Comparison of ENCODE assay signal across 9 mouse cellular contexts in the genomic region with DNA sequence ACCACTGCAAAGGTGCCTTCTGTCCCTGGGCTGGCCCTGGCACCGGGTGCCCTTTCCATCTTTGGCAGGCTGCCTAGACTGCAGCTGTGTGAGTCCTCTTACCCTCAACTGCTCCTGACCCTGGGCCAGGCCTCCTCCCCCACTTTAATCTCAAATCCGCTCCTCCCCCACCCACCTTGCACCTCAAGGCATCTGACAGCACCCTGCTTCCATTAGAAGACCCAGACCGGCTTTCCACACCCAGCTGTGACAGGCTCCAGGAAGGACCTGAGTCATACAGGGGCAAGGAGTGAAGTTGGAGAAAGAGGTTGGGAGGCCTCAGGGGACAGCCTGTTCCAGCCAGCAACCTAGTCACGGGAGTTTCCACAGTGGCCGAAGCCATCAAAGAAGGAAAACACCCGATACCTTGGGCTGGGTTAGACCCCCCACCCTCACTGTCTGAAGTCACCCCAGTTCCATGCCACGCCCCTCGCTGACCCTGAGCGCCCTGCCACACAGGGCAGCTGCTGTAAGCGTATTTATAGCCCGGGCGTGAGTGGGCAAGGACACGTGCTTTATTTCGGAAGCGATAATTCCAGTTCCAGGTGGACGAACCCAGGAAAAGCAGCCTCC. TPM values are rescaled to one million over a fixed set of nuclear protein-coding genes. Genes with fewer than 3 reads are reported as not detected.
DNase-seq lines count a peak whose midpoint lies in the region; ATAC-seq and TF ChIP-seq lines count a peak whose summit lies in the region.
"Had no signal": no experiment of that assay in that cellular context is flagged by ENCODE, and none has a peak within 500 bp of the region (broad histone marks: within the 10 kb centered on the region; RNA-seq: fewer than 3 reads in every experiment).

No protein-coding gene starts in this region.

- H3K9me3 ChIP-seq in embryonic facial prominence, embryonic 15.5 days (replicated peaks): no peaks in the 10 kb centered on the region
- H3K9me3 ChIP-seq in embryonic facial prominence, embryonic 10.5 days: no peaks in the 10 kb centered on the region
- H3K9me3 ChIP-seq: embryonic facial prominence, embryonic 12.5 days had no signal

- no peak overlapping the region for H3K4me3 ChIP-seq in embryonic facial prominence, embryonic 15.5 days (replicated peaks)
- H3K4me3 ChIP-seq in embryonic facial prominence, embryonic 10.5 days: no peak overlapping the region
- no peak overlapping the region for H3K4me3 ChIP-seq in myocyte
- H3K4me3 ChIP-seq in cerebellum, adult 2 months (replicated peaks; ENCODE audit: insufficient read depth, low read depth, low read length): no peak overlapping the region
- H3K4me3 ChIP-seq: embryonic facial prominence, embryonic 12.5 days had no signal

- peak; percentile 44; the same call in 1 of the 2 replicates for ATAC-seq in embryonic facial prominence, embryonic 15.5 days (ENCODE audit: insufficient number of reproducible peaks, low FRiP score, low TSS enrichment, low read depth)
- ATAC-seq in erythroid progenitor cell, adult 5-6 weeks (replicated peaks; ENCODE audit: low FRiP score, poor library complexity, severe bottlenecking): no peak

- WGBS in embryonic facial prominence, embryonic 15.5 days: 45% methylated on average over 16 of the region's 16 CpGs
- 52% methylated on average over 16 of the region's 16 CpGs for WGBS in embryonic facial prominence, embryonic 10.5 days
- 21% methylated on average over 16 of the region's 16 CpGs for WGBS in cerebellum, adult 2 months

- no peak for TF ChIP-seq POLR2A in myocyte (IDR thresholded peaks at IDR 0.05; ENCODE audit: insufficient read length, low read depth)
- no peak for TF ChIP-seq POLR2A in cerebellum, adult 2 months (IDR thresholded peaks at IDR 0.05; ENCODE audit: borderline replicate concordance, insufficient read depth, low read length)

- H3K27ac ChIP-seq in embryonic facial prominence, embryonic 15.5 days (replicated peaks): no peak overlapping the region
- no peak overlapping the region for H3K27ac ChIP-seq in embryonic facial prominence, embryonic 10.5 days (replicated peaks)
- H3K27ac ChIP-seq in cerebellum, adult 2 months (ENCODE audit: insufficient read depth, low read length): no peak overlapping the region
- H3K27ac ChIP-seq: embryonic facial prominence, embryonic 12.5 days had no signal

- no peaks in the 10 kb centered on the region for H3K36me3 ChIP-seq in embryonic facial prominence, embryonic 15.5 days
- H3K36me3 ChIP-seq in embryonic facial prominence, embryonic 10.5 days (replicated peaks): no peaks in the 10 kb centered on the region
- H3K36me3 ChIP-seq in myocyte (ENCODE audit: control insufficient read depth, insufficient read depth): no peaks in the 10 kb centered on the region
- H3K36me3 ChIP-seq: embryonic facial prominence, embryonic 12.5 days had no signal

- H3K4me2 ChIP-seq in embryonic facial prominence, embryonic 15.5 days (replicated peaks): no peak overlapping the region
- H3K4me2 ChIP-seq in myocyte (ENCODE audit: low read depth): peak overlapping the region; percentile 36
- H3K4me2 ChIP-seq: embryonic facial prominence, embryonic 12.5 days had no signal

- H3K27me3 ChIP-seq in embryonic facial prominence, embryonic 15.5 days: no peaks in the 10 kb centered on the region
- peaks cover 37% of the 10 kb centered on the region for H3K27me3 ChIP-seq in embryonic facial prominence, embryonic 10.5 days (replicated peaks; ENCODE audit: low read depth, poor library complexity, severe bottlenecking)
- H3K27me3 ChIP-seq in myocyte (ENCODE audit: control insufficient read depth, insufficient read depth, insufficient read length): peaks cover 4% of the 10 kb centered on the region
- no peaks in the 10 kb centered on the region for H3K27me3 ChIP-seq in cerebellum, adult 2 months (ENCODE audit: control insufficient read depth, insufficient read depth, low read length)

- peaks cover 37% of the 10 kb centered on the region for H3K4me1 ChIP-seq in embryonic facial prominence, embryonic 15.5 days
- peaks cover 34% of the 10 kb centered on the region for H3K4me1 ChIP-seq in embryonic facial prominence, embryonic 10.5 days
- peaks cover 7% of the 10 kb centered on the region; the same call in 1 of the 2 replicates for H3K4me1 ChIP-seq in cerebellum, adult 2 months (ENCODE audit: control insufficient read depth, insufficient read depth, low read length)

- TF ChIP-seq CTCF in cerebellum, adult 2 months (IDR thresholded peaks at IDR 0.05; ENCODE audit: borderline replicate concordance, insufficient read depth, low read depth, low read length): no peak

- intact Hi-C loops in gastrocnemius, postnatal 14 days (cut with DNase I; ENCODE audit: low total_unique reads): no loop called here

- H3ac ChIP-seq in myocyte (ENCODE audit: control insufficient read depth, insufficient read length): no peak overlapping the region

- no peaks in the 10 kb centered on the region for H3K79me2 ChIP-seq in myocyte (ENCODE audit: control insufficient read depth, insufficient read depth)

- no peak overlapping the region for H3K9ac ChIP-seq in embryonic facial prominence, embryonic 15.5 days
- H3K9ac ChIP-seq: embryonic facial prominence, embryonic 12.5 days had no signal

- DNase-seq in embryonic facial prominence, embryonic 10.5 days (ENCODE audit: low spot score): no peak
- DNase-seq in gastrocnemius, postnatal 14 days: peak; percentile 82
- DNase-seq in kidney, adult 11 months: peak; percentile 92
- DNase-seq in cerebellum, adult 2 months: no peak
- DNase-seq in left cerebral cortex, adult 11 months (ENCODE audit: low spot score): no peak

TF ChIP-seq in myocyte, 11 proteins besides CTCF, POLR2A, EP300 and RAD21:
- TF ChIP-seq MYOD1 (IDR thresholded peaks at IDR 0.05; ENCODE audit: control insufficient read depth in 1 of 3, insufficient read length in 2 of 3, low read depth in 2 of 3) (peak in 2 of 3 experiments; percentile 48 to 83), TCF3 (IDR thresholded peaks at IDR 0.05; ENCODE audit: insufficient read length, low read depth) (no peak), USF1 (IDR thresholded peaks at IDR 0.05; ENCODE audit: low read depth) (no peak), MYOG (IDR thresholded peaks at IDR 0.05; ENCODE audit: control insufficient read depth in 1 of 3, insufficient read depth in 1 of 3, insufficient read length in 2 of 3, low read depth in 2 of 3) (peak in 2 of 3 experiments; percentile 65 to 88), REST (IDR thresholded peaks at IDR 0.05; ENCODE audit: insufficient read depth, insufficient read length) (no peak), POLR2AphosphoS2 (IDR thresholded peaks at IDR 0.05; ENCODE audit: insufficient read length, low read depth) (peak; percentile 4), MAX (IDR thresholded peaks at IDR 0.05; ENCODE audit: low read depth) (no peak), SRF (IDR thresholded peaks at IDR 0.05; ENCODE audit: control insufficient read depth, insufficient read length, low read depth) (no peak), CEBPB (IDR thresholded peaks at IDR 0.05; ENCODE audit: insufficient read depth, poor library complexity, severe bottlenecking) (no peak), TCF12 (IDR thresholded peaks at IDR 0.05; ENCODE audit: insufficient read depth, poor library complexity, severe bottlenecking) (no peak), E2F4 (IDR thresholded peaks at IDR 0.05; ENCODE audit: insufficient read depth) (no peak)

RNA-seq across cellular contexts. Expression of a gene that starts 13.0 kb away (rescaled TPM):
- 1.6 and 2.3 TPM in 2 replicates for polyA plus RNA-seq in embryonic facial prominence, embryonic 15.5 days (2015; fragmentation: Nextera tagmentation; extraction: Ambion mirVana)
- polyA plus RNA-seq in embryonic facial prominence, embryonic 10.5 days (2016; fragmentation: Nextera tagmentation; extraction: Ambion mirVana): 0.07 TPM in 1 of 2 replicates, not detected in the other
- 1 to 10 TPM in 1 of 2 experiments, under 1 TPM in 1; 0.47 to 6.3 TPM for total RNA-seq in gastrocnemius, postnatal 14 days (2021)
- polyA plus RNA-seq in myocyte (2012; fragmentation: generic; extraction: Trizol): 0.35 TPM
- not detected in 2 replicates for total RNA-seq in erythroid progenitor cell, adult 5-6 weeks (2015; ENCODE audit: low replicate concordance)
- total RNA-seq in erythroid progenitor cell, adult 5-6 weeks (2017; ENCODE audit: low replicate concordance): not detected in 2 replicates
- 0.13 and 0.20 TPM in 2 replicates for polyA plus RNA-seq in cerebellum, adult 2 months (2012; rRNA removed)

RNA-seq across cellular contexts. Expression of a gene that starts 27.7 kb away (rescaled TPM):
- polyA plus RNA-seq in embryonic facial prominence, embryonic 15.5 days (2015; fragmentation: Nextera tagmentation; extraction: Ambion mirVana): 4.1 and 4.5 TPM in 2 replicates
- polyA plus RNA-seq in embryonic facial prominence, embryonic 10.5 days (2016; fragmentation: Nextera tagmentation; extraction: Ambion mirVana): 0.25 and 0.66 TPM in 2 replicates
- total RNA-seq in gastrocnemius, postnatal 14 days (2021): 10 to 100 TPM; 36.3 to 37.2 TPM
- polyA plus RNA-seq in myocyte (2012; fragmentation: generic; extraction: Trizol): 22.4 TPM
- total RNA-seq in erythroid progenitor cell, adult 5-6 weeks (2015; ENCODE audit: low replicate concordance): not detected in 2 replicates
- not detected in 2 replicates for total RNA-seq in erythroid progenitor cell, adult 5-6 weeks (2017; ENCODE audit: low replicate concordance)
- polyA plus RNA-seq in cerebellum, adult 2 months (2012; rRNA removed): 10.3 and 13.0 TPM in 2 replicates

RNA-seq across cellular contexts. Expression of a gene that starts 40.2 kb away (rescaled TPM):
- polyA plus RNA-seq in embryonic facial prominence, embryonic 15.5 days (2015; fragmentation: Nextera tagmentation; extraction: Ambion mirVana): 15.7 and 17.7 TPM in 2 replicates
- polyA plus RNA-seq in embryonic facial prominence, embryonic 10.5 days (2016; fragmentation: Nextera tagmentation; extraction: Ambion mirVana): 7.0 and 8.3 TPM in 2 replicates
- total RNA-seq in gastrocnemius, postnatal 14 days (2021): 1 to 10 TPM; 3.2 to 3.4 TPM
- 7.1 TPM for polyA plus RNA-seq in myocyte (2012; fragmentation: generic; extraction: Trizol)
- 1.8 and 4.2 TPM in 2 replicates for total RNA-seq in erythroid progenitor cell, adult 5-6 weeks (2015; ENCODE audit: low replicate concordance)
- total RNA-seq in erythroid progenitor cell, adult 5-6 weeks (2017; ENCODE audit: low replicate concordance): 0.77 and 5.4 TPM in 2 replicates
- polyA plus RNA-seq in cerebellum, adult 2 months (2012; rRNA removed): 7.1 and 8.9 TPM in 2 replicates

RNA-seq across cellular contexts. Expression of a gene that starts 41.0 kb away (rescaled TPM):
- 6.3 and 9.4 TPM in 2 replicates for polyA plus RNA-seq in embryonic facial prominence, embryonic 15.5 days (2015; fragmentation: Nextera tagmentation; extraction: Ambion mirVana)
- polyA plus RNA-seq in embryonic facial prominence, embryonic 10.5 days (2016; fragmentation: Nextera tagmentation; extraction: Ambion mirVana): 0.31 and 0.34 TPM in 2 replicates
- 100 to 1,000 TPM; 103 to 224 TPM for total RNA-seq in gastrocnemius, postnatal 14 days (2021)
- polyA plus RNA-seq in myocyte (2012; fragmentation: generic; extraction: Trizol): 29.1 TPM
- total RNA-seq in erythroid progenitor cell, adult 5-6 weeks (2015; ENCODE audit: low replicate concordance): not detected in 2 replicates
- total RNA-seq in erythroid progenitor cell, adult 5-6 weeks (2017; ENCODE audit: low replicate concordance): not detected in 2 replicates
- 0.07 and 0.24 TPM in 2 replicates for polyA plus RNA-seq in cerebellum, adult 2 months (2012; rRNA removed)

Comparison
In these comparisons a context has a peak if more than half of its experiments do, and no peak if none do; other contexts are left out.
1. DNase-seq: peak in gastrocnemius, postnatal 14 days (single experiment) and kidney, adult 11 months (single experiment); none in embryonic facial prominence, embryonic 10.5 days (single experiment), cerebellum, adult 2 months (0 of 2) and left cerebral cortex, adult 11 months (single experiment).